Mouse (Mus musculus) heart, adult 2 months (tissue): ENCODE data around the gene Myog. TPM values are rescaled to one million over a fixed set of nuclear protein-coding genes. Genes with fewer than 3 reads are reported as not detected.
"Not testable (repeated sequence)": the region's sequence is repeated elsewhere in the genome, so short reads cannot be mapped to it uniquely, and the experiment has no call there.

Experiments
- DNase-seq, 2 experiments: peaks; one replicate each; pipeline ENCODE4 v3.0.0; 2021
- H3K27ac ChIP-seq: fragments of 200-600 bp; 2 replicates; pipeline ENCODE4 v1.8.1; 2022
- H3K27me3 ChIP-seq: fragments of 200-500 bp; 2 replicates; pipeline ENCODE4 v1.6.1; 2012; ENCODE audit warnings: mild to moderate bottlenecking, low read length, inconsistent platforms, mixed read lengths; ENCODE audit not compliant: control insufficient read depth, insufficient read depth
- H3K36me3 ChIP-seq: fragments of 200-500 bp; 2 replicates; pipeline ENCODE4 v1.6.1; 2012; ENCODE audit warnings: low read length, inconsistent platforms; ENCODE audit not compliant: control insufficient read depth, insufficient read depth
- H3K4me1 ChIP-seq: fragments of 200-500 bp; 2 replicates; pipeline ENCODE4 v1.6.1; 2011; ENCODE audit warnings: low read length; ENCODE audit not compliant: control insufficient read depth, insufficient read depth
- H3K4me3 ChIP-seq: fragments of 200-600 bp; 2 replicates; pipeline ENCODE4 v1.8.1; 2022
- H3K79me2 ChIP-seq: fragments of 200-500 bp; replicated peaks from 2 replicates; pipeline ENCODE4 v1.6.1; 2012; ENCODE audit warnings: mild to moderate bottlenecking, inconsistent platforms, low read length, moderate library complexity, mixed read lengths; ENCODE audit not compliant: control insufficient read depth, insufficient read depth
- H3K9ac ChIP-seq: fragments of 200-500 bp; 2 replicates; pipeline ENCODE4 v1.6.1; 2012; ENCODE audit warnings: low read depth, mild to moderate bottlenecking, control low read depth, inconsistent platforms, low read length, mixed read lengths
- CTCF ChIP-seq: fragments of 200-600 bp; IDR thresholded peaks from 2 replicates; pipeline ENCODE4 v1.8.1; 2022; ENCODE audit warnings: antibody characterized with exemption, mild to moderate bottlenecking, moderate library complexity
- EP300 ChIP-seq: fragments of 200-500 bp; IDR thresholded peaks from 2 replicates; pipeline ENCODE4 v1.6.1; 2011; ENCODE audit warnings: low read depth, low read length, control low read depth; ENCODE audit not compliant: insufficient read depth
- POLR2A ChIP-seq: fragments of 200-500 bp; IDR thresholded peaks from 2 replicates; pipeline ENCODE4 v1.6.1; 2011; ENCODE audit warnings: mild to moderate bottlenecking, low read depth, low read length, control low read depth; ENCODE audit not compliant: insufficient read depth
- WGBS: fragments of 180-500 bp; shearing (Covaris S2); methylation state at CpG from one replicate; pipeline ENCODE4 v1.1.7; 2018; 5-methylcytosine and 5-hydroxymethylcytosine counted together
- intact Hi-C: fragments of 180-260 bp; cut with DNase I; formaldehyde crosslinking; loops from one replicate; pipeline ENCODE4 v1.15.1; 2025
- polyA plus RNA-seq: library from polyadenylated mRNA; depleted of rRNA; stranded (reverse); fragments of >200 nt; gene quantifications from 2 replicates; pipeline ENCODE4 v1.2.3, GENCODE M21; 2012
- total RNA-seq, 2 experiments: library from RNA; stranded (reverse); gene quantifications; 2 replicates each; pipeline ENCODE4 v1.2.3; 2021

Myog gene
- total and polyA plus RNA-seq, 3 experiments: not detected

- Histone ChIP-seq H3K27me3 (no peaks in the 10 kb centered on the region), H3K27ac (no peak overlapping the region), H3K79me2 (no peaks in the 10 kb centered on the region), H3K9ac (no peak overlapping the region), H3K36me3 (no peaks in the 10 kb centered on the region), H3K4me1 (no peaks in the 10 kb centered on the region), H3K4me3 (no peak overlapping the region)
- peak; percentile 88 to 93 for DNase-seq
- WGBS: 28% methylated on average over 35 of the region's 35 CpGs
- intact Hi-C loops: loop anchor here (1.0 kb wide), 3 partner anchors 48 to 93 kb away; no protein-coding TSS in a partner anchor
- peak; percentile 97 for TF ChIP-seq CTCF
- no peak for TF ChIP-seq POLR2A
- TF ChIP-seq EP300: peak; percentile 95
Measured at GRCm38 (mm10) chr1:134243948-134244914, 45.6 kb upstream of the Myog start.

GRCm38 (mm10) chr1:134245004-134245717 is 44.6 kb upstream of the Myog start:
- no peaks in the 10 kb centered on the region for H3K79me2 ChIP-seq
- H3K27me3 ChIP-seq: no peaks in the 10 kb centered on the region
- WGBS: 84% methylated on average over 14 of the region's 14 CpGs
- H3K4me1 ChIP-seq: no peaks in the 10 kb centered on the region
- no peaks in the 10 kb centered on the region for H3K36me3 ChIP-seq
- no peak for DNase-seq
- intact Hi-C loops: no loop called here
- H3K9ac ChIP-seq: no peak overlapping the region
- H3K4me3 ChIP-seq: no peak overlapping the region
- no peak overlapping the region for H3K27ac ChIP-seq
- no peak for TF ChIP-seq EP300
- TF ChIP-seq CTCF: no peak
- TF ChIP-seq POLR2A: no peak

- intact Hi-C loops: no loop called here
- no peak overlapping the region for H3K4me3 ChIP-seq
- peak in 1 of 2 experiments; percentile 33 for DNase-seq
- H3K27ac ChIP-seq: no peak overlapping the region
- 45% methylated on average over 4 of the region's 4 CpGs for WGBS
- no peak overlapping the region for H3K9ac ChIP-seq
- no peaks in the 10 kb centered on the region for H3K79me2 ChIP-seq
- H3K27me3 ChIP-seq: no peaks in the 10 kb centered on the region
- H3K36me3 ChIP-seq: no peaks in the 10 kb centered on the region
- TF ChIP-seq CTCF (no peak), EP300 (no peak), POLR2A (no peak)
- no peaks in the 10 kb centered on the region for H3K4me1 ChIP-seq
Measured at GRCm38 (mm10) chr1:134246590-134246989, 43.2 kb upstream of the Myog start.

- intact Hi-C loops, H3K4me1 ChIP-seq, H3K27me3 ChIP-seq, H3K9ac ChIP-seq, H3K79me2 ChIP-seq, H3K36me3 ChIP-seq, DNase-seq, H3K4me3 ChIP-seq, H3K27ac ChIP-seq: not testable (repeated sequence)
- 86% methylated on average over 1 of the region's 1 CpGs for WGBS
Measured at GRCm38 (mm10) chr1:134249681-134250080, 40.1 kb upstream of the Myog start.

- Histone ChIP-seq H3K27ac (no peak overlapping the region), H3K79me2 (no peaks in the 10 kb centered on the region), H3K36me3 (no peaks in the 10 kb centered on the region), H3K4me3 (no peak overlapping the region), H3K4me1 (no peaks in the 10 kb centered on the region), H3K9ac (no peak overlapping the region), H3K27me3 (no peaks in the 10 kb centered on the region)
- intact Hi-C loops: no loop called here
- WGBS: 87% methylated on average over 6 of the region's 6 CpGs
- DNase-seq: no peak
- TF ChIP-seq CTCF (no peak), EP300 (no peak), POLR2A (no peak)
Measured at GRCm38 (mm10) chr1:134264341-134264740, 25.4 kb upstream of the Myog start.

- 57% methylated on average over 2 of the region's 2 CpGs for WGBS
- no peak overlapping the region for H3K27ac ChIP-seq
- no peak overlapping the region for H3K9ac ChIP-seq
- no peaks in the 10 kb centered on the region for H3K4me1 ChIP-seq
- TF ChIP-seq CTCF (no peak), EP300 (no peak), POLR2A (no peak)
- H3K27me3 ChIP-seq: no peaks in the 10 kb centered on the region
- intact Hi-C loops: no loop called here
- H3K79me2 ChIP-seq: no peaks in the 10 kb centered on the region
- no peak for DNase-seq
- no peak overlapping the region for H3K4me3 ChIP-seq
- H3K36me3 ChIP-seq: no peaks in the 10 kb centered on the region
Measured at GRCm38 (mm10) chr1:134265797-134266196, 24.0 kb upstream of the Myog start.
